Mouse (Mus musculus): ENCODE data around the gene Gm5157.
"Not testable (repeated sequence)": the region's sequence is repeated elsewhere in the genome, so short reads cannot be mapped to it uniquely, and the experiment has no call there.

Gene Gm5157

DNA sequence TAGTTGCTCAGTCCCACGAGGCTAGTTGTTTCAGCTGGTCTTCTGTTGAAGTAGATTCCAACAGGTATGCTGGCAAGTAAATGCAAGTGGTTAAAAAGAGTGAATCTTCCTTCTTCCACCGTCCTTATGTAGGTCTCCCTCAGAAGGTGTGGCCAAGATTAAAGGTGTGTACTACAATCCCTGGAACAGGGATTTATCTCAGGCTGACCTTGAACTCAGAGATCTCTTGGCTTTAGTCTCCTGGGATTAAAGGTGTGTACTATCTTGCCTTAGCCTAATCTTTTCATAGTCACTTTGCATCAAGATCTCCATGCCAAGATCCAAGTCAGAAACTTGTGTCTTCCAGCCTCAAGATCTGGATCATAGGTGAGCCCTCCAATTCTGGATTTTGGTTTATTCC lies at the start of gene Gm5157:
Gm5157 (minus strand) TSS at position 101 of the 400 bp plus-strand sequence.
- DNase-seq (ENCODE audit: low read depth in 1 of 2, low spot score in 2 of 2) = not testable (repeated sequence)

DNA sequence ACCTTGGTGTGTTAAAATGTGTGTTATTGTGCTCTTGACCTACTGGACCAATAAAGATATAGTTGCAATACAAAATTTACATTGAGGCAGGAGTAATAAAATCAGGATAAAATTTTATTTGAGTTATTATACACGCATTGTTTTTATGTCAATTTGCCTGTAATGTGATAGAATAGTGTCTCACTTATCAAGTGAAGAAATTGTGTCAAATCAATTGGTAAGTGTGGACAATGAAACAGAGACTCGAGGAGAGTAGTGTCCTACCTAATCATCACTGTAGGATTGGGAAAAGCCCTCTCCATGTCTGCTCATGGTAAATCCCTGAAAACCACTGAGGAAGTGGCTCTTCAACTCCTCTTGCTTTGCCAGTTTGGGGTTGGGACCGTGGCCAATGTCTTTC lies 28.3 kb downstream of the Gm5157 start, which contains the start of gene Vmn1r123:
Vmn1r123 (plus strand) TSS at position 301 of the 400 bp plus-strand sequence.
- DNase-seq (ENCODE audit: low read depth in 1 of 2, low spot score in 2 of 2) = not testable (repeated sequence)
